Mouse (Mus musculus): ENCODE results near the gene Asb14. TPM values are rescaled to one million over a fixed set of nuclear protein-coding genes. Genes with fewer than 3 reads are reported as not detected.

The Asb14 gene
- polyA plus RNA-seq (2015; fragmentation: Nextera tagmentation; extraction: Ambion mirVana) = 0.63 and 0.84 TPM in 2 replicates

DNA sequence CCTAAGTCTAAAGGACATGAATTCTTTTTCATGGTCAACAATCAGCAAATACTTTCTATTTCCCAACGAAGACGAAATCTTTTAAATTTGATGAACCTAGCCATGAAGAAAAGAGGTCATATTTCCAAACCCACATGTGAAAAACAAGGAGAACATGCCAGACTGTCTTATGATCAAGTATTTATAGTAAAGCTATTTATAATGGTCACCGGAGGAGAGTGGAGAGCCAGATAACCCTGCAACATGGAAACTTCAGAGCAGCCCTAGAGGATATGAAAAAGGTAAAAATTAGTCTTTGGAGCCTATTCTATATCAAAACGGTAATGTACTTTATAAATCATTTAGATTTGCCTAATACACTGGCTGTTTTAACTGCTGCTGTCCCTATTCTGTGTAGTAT is at the start of gene Asb14:
TSS of gene Asb14 (plus strand) at position 166 of the 400 bp plus-strand sequence.
- Histone ChIP-seq H3K4me3 (no peak within 1 kb of the TSS), H3K4me2 (no peak within 1 kb of the TSS), H3K4me1 (no peaks in the 10 kb centered on the region), H3K9ac (no peak within 1 kb of the TSS), H3K9me3 (no peaks in the 10 kb centered on the region), H3K27ac (replicated peaks) (peak within 1 kb of the TSS; percentile 37; the same call in 1 of the 2 replicates), H3K27me3 (replicated peaks) (no peaks in the 10 kb centered on the region), H3K36me3 (no peaks in the 10 kb centered on the region)
- WGBS = 74% methylated on average over 4 of the region's 4 CpGs
- no peak for ATAC-seq (ENCODE audit: extremely low read depth, insufficient number of reproducible peaks, low FRiP score, low TSS enrichment)

DNA sequence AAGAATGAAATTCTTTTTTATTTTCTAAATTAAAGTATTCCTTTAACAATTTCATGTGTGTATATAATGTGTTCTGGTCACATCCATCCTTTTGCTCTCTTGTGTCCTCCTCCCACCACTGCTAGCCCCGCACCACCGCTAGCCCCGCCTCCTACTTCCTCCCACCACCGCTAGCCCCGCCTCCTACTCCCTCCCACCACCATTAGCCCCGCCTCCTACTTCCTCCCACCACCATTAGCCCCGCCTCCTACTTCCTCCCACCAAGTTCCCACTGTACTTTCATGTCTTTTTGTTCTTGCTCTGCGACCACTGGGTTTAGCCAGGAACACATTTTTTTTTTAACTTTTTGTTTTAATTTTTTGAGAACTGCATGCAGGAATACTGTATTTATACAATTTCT is 41.3 kb upstream of the Asb14 start:
- 56% methylated on average over 8 of the region's 8 CpGs for WGBS
- Histone ChIP-seq H3K4me2 (no peak overlapping the region), H3K4me3 (no peak overlapping the region), H3K9ac (no peak overlapping the region), H3K9me3 (no peaks in the 10 kb centered on the region), H3K27ac (replicated peaks) (no peak overlapping the region), H3K27me3 (replicated peaks) (no peaks in the 10 kb centered on the region), H3K36me3 (no peaks in the 10 kb centered on the region), H3K4me1 (no peaks in the 10 kb centered on the region)
- no peak for ATAC-seq (ENCODE audit: extremely low read depth, insufficient number of reproducible peaks, low FRiP score, low TSS enrichment)

DNA sequence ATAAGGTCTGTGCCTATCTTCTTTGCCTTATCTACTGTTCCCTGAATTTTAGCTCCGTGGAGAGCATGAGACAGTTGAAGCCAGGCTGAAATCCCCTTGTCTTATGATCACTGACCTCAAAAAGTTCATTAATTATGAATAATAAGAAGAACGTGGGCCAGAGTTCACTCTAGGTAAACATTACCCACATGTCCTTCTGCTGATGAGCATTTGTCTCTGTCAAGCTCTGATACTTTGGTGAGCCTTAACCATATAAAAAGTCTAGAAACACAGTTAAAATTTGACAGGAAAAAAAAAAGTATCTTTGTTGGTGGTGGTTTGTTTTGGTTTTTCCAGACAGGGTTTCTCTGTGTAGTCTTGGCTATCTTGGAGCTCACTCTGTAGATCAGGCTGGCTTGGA is 40.3 kb upstream of the Asb14 start:
- H3K27me3 ChIP-seq (replicated peaks) = no peaks in the 10 kb centered on the region
- no peaks in the 10 kb centered on the region for H3K36me3 ChIP-seq
- no peaks in the 10 kb centered on the region for H3K4me1 ChIP-seq
- H3K4me3 ChIP-seq = no peak overlapping the region
- H3K9ac ChIP-seq = no peak overlapping the region
- H3K9me3 ChIP-seq = no peaks in the 10 kb centered on the region
- no peak overlapping the region for H3K4me2 ChIP-seq
- no peak for ATAC-seq (ENCODE audit: extremely low read depth, insufficient number of reproducible peaks, low FRiP score, low TSS enrichment)
- 55% methylated on average over 2 of the region's 2 CpGs for WGBS
- H3K27ac ChIP-seq (replicated peaks) = no peak overlapping the region

DNA sequence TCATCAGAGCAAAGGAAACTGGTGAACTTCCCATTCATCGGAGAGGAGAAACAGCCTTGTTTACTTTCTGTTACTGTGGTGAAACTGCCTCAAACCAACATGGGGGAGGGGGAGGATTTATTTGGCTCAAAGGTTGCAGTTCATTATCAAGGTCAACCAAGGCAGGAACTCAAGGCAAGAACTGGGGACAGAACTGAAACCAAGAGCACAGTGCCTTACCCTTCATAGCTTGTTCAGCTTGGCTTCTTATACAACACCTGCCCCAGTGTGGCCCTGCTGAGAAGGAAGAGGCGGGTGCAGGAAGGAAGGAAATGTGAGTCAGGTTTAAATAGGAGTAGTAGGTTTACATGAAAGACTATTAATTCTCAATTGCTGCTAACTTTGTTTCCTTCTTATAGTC is 36.0 kb upstream of the Asb14 start:
- ATAC-seq (ENCODE audit: extremely low read depth, insufficient number of reproducible peaks, low FRiP score, low TSS enrichment) = no peak
- H3K27me3 ChIP-seq (replicated peaks) = no peaks in the 10 kb centered on the region
- no peaks in the 10 kb centered on the region for H3K36me3 ChIP-seq
- H3K9me3 ChIP-seq = no peaks in the 10 kb centered on the region
- H3K4me3 ChIP-seq = no peak overlapping the region
- 53% methylated on average over 2 of the region's 2 CpGs for WGBS
- no peak overlapping the region for H3K9ac ChIP-seq
- no peak overlapping the region for H3K4me2 ChIP-seq
- H3K27ac ChIP-seq (replicated peaks) = no peak overlapping the region
- H3K4me1 ChIP-seq = no peaks in the 10 kb centered on the region

DNA sequence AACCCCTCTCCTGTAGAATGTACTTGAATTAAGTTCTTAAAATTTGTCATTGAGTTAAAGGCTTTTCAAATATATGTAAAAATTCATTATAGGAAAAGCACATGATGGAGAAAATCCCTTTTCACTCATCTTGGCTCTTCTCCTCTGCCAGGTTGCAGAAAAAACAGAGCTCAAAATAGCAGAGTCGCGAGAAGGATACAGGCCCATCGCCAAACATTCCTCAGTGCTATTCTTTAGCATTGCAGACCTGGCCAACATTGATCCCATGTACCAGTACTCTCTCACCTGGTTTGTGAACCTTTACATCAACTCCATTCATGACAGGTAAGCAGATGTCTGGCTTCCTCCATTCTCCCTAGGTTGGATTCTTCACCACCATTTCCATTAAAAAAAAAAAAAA is 35.3 kb upstream of the Asb14 start:
- H3K27ac ChIP-seq (replicated peaks) = no peak overlapping the region
- 69% methylated on average over 3 of the region's 3 CpGs for WGBS

DNA sequence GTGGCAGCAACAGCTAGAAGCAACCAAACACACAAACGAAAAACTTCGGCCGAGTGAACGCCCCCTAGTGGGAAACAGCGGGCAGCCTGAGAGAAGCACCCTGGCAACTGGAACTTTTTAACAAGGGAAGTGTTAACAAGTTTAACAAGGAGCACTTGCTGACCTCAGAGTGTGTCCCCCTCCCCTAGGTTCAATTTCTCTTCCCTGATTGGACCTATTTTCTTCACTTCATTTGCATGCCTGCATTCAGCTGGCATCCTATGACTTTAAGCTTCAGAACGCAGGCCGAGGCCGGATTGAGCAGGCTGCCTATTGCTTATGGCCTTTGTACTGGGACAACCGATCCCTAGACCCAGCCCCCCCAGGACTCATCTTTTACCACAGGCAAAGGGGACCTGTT is 27.0 kb upstream of the Asb14 start:
- WGBS = 62% methylated on average over 9 of the region's 9 CpGs
- Histone ChIP-seq H3K4me2 (no peak overlapping the region), H3K9ac (no peak overlapping the region), H3K9me3 (no peaks in the 10 kb centered on the region), H3K4me3 (no peak overlapping the region), H3K4me1 (no peaks in the 10 kb centered on the region), H3K36me3 (no peaks in the 10 kb centered on the region), H3K27ac (replicated peaks) (no peak overlapping the region), H3K27me3 (replicated peaks) (no peaks in the 10 kb centered on the region)
- ATAC-seq (ENCODE audit: extremely low read depth, insufficient number of reproducible peaks, low FRiP score, low TSS enrichment) = no peak

More for the DNA sequence above, 35.3 kb upstream of the Asb14 start:
- Histone ChIP-seq H3K9me3 (no peaks in the 10 kb centered on the region), H3K4me2 (no peak overlapping the region), H3K36me3 (no peaks in the 10 kb centered on the region), H3K9ac (no peak overlapping the region), H3K27me3 (replicated peaks) (no peaks in the 10 kb centered on the region), H3K4me3 (no peak overlapping the region), H3K4me1 (no peaks in the 10 kb centered on the region)
- ATAC-seq (ENCODE audit: extremely low read depth, insufficient number of reproducible peaks, low FRiP score, low TSS enrichment) = no peak

DNA sequence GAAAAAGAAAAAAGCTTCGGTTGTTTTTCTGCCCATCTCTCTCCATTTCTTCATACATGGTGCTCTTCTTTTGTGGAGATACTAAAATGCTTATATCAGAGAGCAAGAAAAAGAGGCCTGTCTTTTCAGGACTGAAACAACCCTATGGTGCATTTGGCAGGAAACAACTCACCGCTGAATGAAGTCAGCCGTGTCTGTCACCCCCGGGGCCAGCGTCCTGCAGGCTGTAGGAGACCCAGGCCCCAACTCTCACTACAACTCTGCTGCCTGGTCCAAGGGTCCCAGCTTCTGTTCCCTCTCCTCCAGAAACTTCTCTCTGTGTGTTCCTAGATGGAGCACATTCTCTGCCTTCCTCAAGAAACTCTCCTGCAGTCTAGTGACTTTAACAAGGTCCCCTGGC is 26.1 kb upstream of the Asb14 start:
- H3K27ac ChIP-seq (replicated peaks) = no peak overlapping the region
- H3K9ac ChIP-seq = no peak overlapping the region
- no peak for ATAC-seq (ENCODE audit: extremely low read depth, insufficient number of reproducible peaks, low FRiP score, low TSS enrichment)
- H3K4me2 ChIP-seq = no peak overlapping the region
- H3K27me3 ChIP-seq (replicated peaks) = no peaks in the 10 kb centered on the region
- H3K4me1 ChIP-seq = no peaks in the 10 kb centered on the region
- no peaks in the 10 kb centered on the region for H3K36me3 ChIP-seq
- WGBS = 69% methylated on average over 5 of the region's 5 CpGs
- no peaks in the 10 kb centered on the region for H3K9me3 ChIP-seq
- H3K4me3 ChIP-seq = no peak overlapping the region

DNA sequence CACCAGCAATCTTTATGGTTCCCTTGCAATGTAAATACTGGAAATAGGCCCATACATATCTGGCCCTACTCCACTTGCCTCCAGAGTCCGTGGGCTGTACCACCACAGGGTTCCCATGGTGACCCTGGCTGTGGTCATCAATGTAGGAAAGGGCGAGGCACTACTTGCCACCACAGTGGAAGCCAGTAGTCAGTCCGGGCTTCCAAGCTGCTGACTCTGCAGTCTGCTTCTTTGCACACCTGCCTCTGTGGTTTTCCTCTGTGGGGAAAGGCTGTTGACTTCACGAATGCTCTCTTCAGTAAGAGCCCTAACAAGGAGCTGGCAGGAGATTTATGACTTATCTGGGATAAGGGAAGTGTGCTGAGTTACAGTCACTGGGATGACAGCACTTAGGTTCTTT is 15.6 kb upstream of the Asb14 start:
- no peaks in the 10 kb centered on the region for H3K36me3 ChIP-seq
- no peak overlapping the region for H3K27ac ChIP-seq (replicated peaks)
- ATAC-seq (ENCODE audit: extremely low read depth, insufficient number of reproducible peaks, low FRiP score, low TSS enrichment) = no peak
- H3K27me3 ChIP-seq (replicated peaks) = no peaks in the 10 kb centered on the region
- no peak overlapping the region for H3K4me3 ChIP-seq
- no peak overlapping the region for H3K4me2 ChIP-seq
- H3K9me3 ChIP-seq = no peaks in the 10 kb centered on the region
- 71% methylated on average over 4 of the region's 4 CpGs for WGBS
- H3K9ac ChIP-seq = no peak overlapping the region
- no peaks in the 10 kb centered on the region for H3K4me1 ChIP-seq

DNA sequence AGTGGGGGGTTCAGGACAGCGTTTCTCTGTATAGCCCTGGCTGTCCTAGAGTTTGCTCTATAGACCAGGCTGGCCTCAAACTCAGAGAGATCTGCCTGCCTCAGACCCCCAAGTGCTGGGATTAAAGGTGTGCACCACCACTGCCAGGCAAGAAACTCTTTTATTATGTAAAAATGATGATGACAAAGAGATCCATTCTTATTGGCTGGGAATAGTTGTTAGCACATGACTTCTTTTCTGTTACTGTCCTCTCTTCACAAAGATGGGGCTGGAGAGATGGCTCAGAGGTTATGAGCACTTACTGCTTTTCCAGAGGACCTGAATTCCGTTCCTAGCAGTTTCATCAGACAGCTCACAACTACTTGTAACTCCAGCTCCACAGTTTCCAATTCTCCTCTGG is 14.4 kb upstream of the Asb14 start:
- ATAC-seq (ENCODE audit: extremely low read depth, insufficient number of reproducible peaks, low FRiP score, low TSS enrichment) = no peak
- WGBS = 78% methylated on average over 2 of the region's 2 CpGs

DNA sequence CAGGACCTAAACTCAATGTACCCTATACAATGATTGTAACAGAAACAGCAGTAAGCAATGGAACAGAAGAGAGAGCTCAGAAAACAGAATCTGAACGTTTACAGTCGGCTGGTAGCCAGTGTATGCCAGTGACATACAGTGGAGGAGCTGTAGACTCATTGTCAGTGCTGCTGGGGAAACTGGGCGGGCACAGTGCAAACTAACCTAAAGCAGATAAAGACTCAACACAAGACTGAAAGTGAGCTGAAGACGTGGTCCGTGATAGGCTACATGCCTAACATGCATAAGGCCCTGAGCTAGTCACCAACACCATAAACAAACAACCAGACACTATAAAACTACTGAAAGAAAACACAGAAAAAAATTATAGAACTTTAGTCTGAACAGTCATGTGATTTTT is 12.7 kb upstream of the Asb14 start:
- no peak overlapping the region for H3K4me3 ChIP-seq
- no peak overlapping the region for H3K27ac ChIP-seq (replicated peaks)
- no peak for ATAC-seq (ENCODE audit: extremely low read depth, insufficient number of reproducible peaks, low FRiP score, low TSS enrichment)
- no peak overlapping the region for H3K9ac ChIP-seq
- WGBS = 64% methylated on average over 5 of the region's 5 CpGs
- H3K36me3 ChIP-seq = no peaks in the 10 kb centered on the region
- no peaks in the 10 kb centered on the region for H3K4me1 ChIP-seq
- H3K4me2 ChIP-seq = no peak overlapping the region
- no peaks in the 10 kb centered on the region for H3K9me3 ChIP-seq
- no peaks in the 10 kb centered on the region for H3K27me3 ChIP-seq (replicated peaks)

More for the DNA sequence above, 14.4 kb upstream of the Asb14 start:
- H3K9me3 ChIP-seq = no peaks in the 10 kb centered on the region
- H3K4me2 ChIP-seq = no peak overlapping the region
- no peaks in the 10 kb centered on the region for H3K4me1 ChIP-seq
- H3K27me3 ChIP-seq (replicated peaks) = no peaks in the 10 kb centered on the region
- no peak overlapping the region for H3K9ac ChIP-seq
- no peaks in the 10 kb centered on the region for H3K36me3 ChIP-seq
- no peak overlapping the region for H3K4me3 ChIP-seq
- H3K27ac ChIP-seq (replicated peaks) = no peak overlapping the region

DNA sequence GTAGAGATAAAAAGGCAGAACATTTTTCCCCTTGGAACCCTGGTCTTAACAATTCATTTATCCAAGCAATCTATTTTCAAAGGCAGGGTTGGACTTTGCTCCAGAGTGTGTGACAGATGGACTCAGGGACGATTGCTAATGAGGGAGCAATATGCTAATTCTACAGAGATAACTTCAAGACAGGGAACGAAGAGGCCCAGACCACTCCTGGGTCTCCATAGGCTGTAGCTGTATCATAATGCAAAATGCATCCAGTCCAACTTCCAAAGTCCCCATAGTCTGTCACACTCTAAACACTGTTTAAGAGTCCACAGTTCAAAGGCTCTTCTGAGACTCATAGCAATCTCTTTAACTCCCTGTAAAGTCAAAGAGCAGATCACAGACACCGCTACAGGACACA is 7.1 kb upstream of the Asb14 start:
- no peak overlapping the region for H3K9ac ChIP-seq
- WGBS = 61% methylated on average over 3 of the region's 3 CpGs

DNA sequence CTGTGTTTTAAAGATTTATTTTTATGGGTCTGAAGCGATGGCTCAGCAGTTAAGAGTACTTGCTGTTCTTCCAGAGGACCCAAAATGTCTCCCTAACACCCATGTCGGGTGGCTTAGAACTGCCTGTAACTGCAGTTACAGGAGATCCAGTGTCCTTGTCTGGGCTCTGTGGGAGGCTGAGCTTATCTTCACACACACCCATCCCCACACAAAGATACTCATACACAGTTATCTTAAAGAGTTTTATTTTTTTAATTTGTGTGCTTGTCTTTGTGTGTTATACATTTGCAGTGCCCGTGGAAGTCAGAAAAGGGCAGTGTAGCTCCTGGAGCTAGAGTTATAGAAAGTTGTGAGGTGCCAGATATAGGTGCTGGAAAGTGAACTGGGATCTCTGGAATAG is 3.6 kb upstream of the Asb14 start:
- ATAC-seq (ENCODE audit: extremely low read depth, insufficient number of reproducible peaks, low FRiP score, low TSS enrichment) = no peak
- no peak overlapping the region for H3K4me2 ChIP-seq
- no peak overlapping the region for H3K4me3 ChIP-seq
- H3K27me3 ChIP-seq (replicated peaks) = no peaks in the 10 kb centered on the region
- no peak overlapping the region for H3K9ac ChIP-seq
- no peaks in the 10 kb centered on the region for H3K36me3 ChIP-seq
- 70% methylated on average over 3 of the region's 3 CpGs for WGBS
- no peaks in the 10 kb centered on the region for H3K4me1 ChIP-seq
- H3K9me3 ChIP-seq = no peaks in the 10 kb centered on the region
- H3K27ac ChIP-seq (replicated peaks) = no peak overlapping the region

More for the DNA sequence above, 7.1 kb upstream of the Asb14 start:
- Histone ChIP-seq H3K4me3 (no peak overlapping the region), H3K36me3 (no peaks in the 10 kb centered on the region), H3K27me3 (replicated peaks) (no peaks in the 10 kb centered on the region), H3K4me2 (no peak overlapping the region), H3K27ac (replicated peaks) (no peak overlapping the region), H3K9me3 (no peaks in the 10 kb centered on the region), H3K4me1 (no peaks in the 10 kb centered on the region)
- no peak for ATAC-seq (ENCODE audit: extremely low read depth, insufficient number of reproducible peaks, low FRiP score, low TSS enrichment)
